Mouse (Mus musculus): ENCODE measurements at regions not wholly inside any gene's neighbourhood (a gene's known extent, or its start where the extent isn't known, plus 50 kb on each side); places are given as distances from the start of the nearest gene placed in this dataset.

- Histone ChIP-seq H3K9me3 (ENCODE audit: low read length) (no peaks in the 10 kb centered on the region), H3K27ac (ENCODE audit: low read depth, low read length) (no peak overlapping the region), H3K4me2 (ENCODE audit: low read depth) (no peak overlapping the region), H3K4me3 (ENCODE audit: low read depth, low read length) (no peak overlapping the region), H3K9ac (no peak overlapping the region), H3K4me1 (ENCODE audit: insufficient read depth) (no peaks in the 10 kb centered on the region), H3K27me3 (ENCODE audit: insufficient read depth, low read length) (no peaks in the 10 kb centered on the region), H3K36me3 (ENCODE audit: insufficient read depth) (no peaks in the 10 kb centered on the region)
- DNase-seq (no peak), ATAC-seq (peak; percentile 47; the same call in 1 of the 2 replicates)
- TF ChIP-seq CTCF (IDR thresholded peaks at IDR 0.05; ENCODE audit: low read depth): no peak
- 45% methylated on average over 3 of the region's 3 CpGs for WGBS
Observed at GRCm38 (mm10) chr9:71058655-71059054, 106.6 kb upstream of the Lipc start.

- H3K27me3 ChIP-seq (ENCODE audit: insufficient read depth, low read length): no peaks in the 10 kb centered on the region
- no peak overlapping the region for H3K4me2 ChIP-seq (ENCODE audit: low read depth)
- DNase-seq: no peak
- no peaks in the 10 kb centered on the region for H3K9me3 ChIP-seq (ENCODE audit: low read length)
- no peak for TF ChIP-seq CTCF (IDR thresholded peaks at IDR 0.05; ENCODE audit: low read depth)
- H3K4me1 ChIP-seq (ENCODE audit: insufficient read depth): no peaks in the 10 kb centered on the region
- H3K9ac ChIP-seq: no peak overlapping the region
- H3K27ac ChIP-seq (ENCODE audit: low read depth, low read length): no peak overlapping the region
- ATAC-seq: no peak
- 72% methylated on average over 3 of the region's 3 CpGs for WGBS
- no peaks in the 10 kb centered on the region for H3K36me3 ChIP-seq (ENCODE audit: insufficient read depth)
- H3K4me3 ChIP-seq (ENCODE audit: low read depth, low read length): no peak overlapping the region
Observed at GRCm38 (mm10) chr9:71056836-71057235, 104.8 kb upstream of the Lipc start.

- no peak overlapping the region for H3K27ac ChIP-seq (ENCODE audit: low read depth, low read length)
- TF ChIP-seq CTCF (IDR thresholded peaks at IDR 0.05; ENCODE audit: low read depth): no peak
- DNase-seq: peak; percentile 30
- no peaks in the 10 kb centered on the region for H3K27me3 ChIP-seq (ENCODE audit: insufficient read depth, low read length)
- no peak overlapping the region for H3K4me3 ChIP-seq (ENCODE audit: low read depth, low read length)
- no peak overlapping the region for H3K9ac ChIP-seq
- H3K9me3 ChIP-seq (ENCODE audit: low read length): no peaks in the 10 kb centered on the region
- H3K4me1 ChIP-seq (ENCODE audit: insufficient read depth): no peaks in the 10 kb centered on the region
- H3K4me2 ChIP-seq (ENCODE audit: low read depth): no peak overlapping the region
- 26% methylated on average over 1 of the region's 1 CpGs for WGBS
- no peak for ATAC-seq
- no peaks in the 10 kb centered on the region for H3K36me3 ChIP-seq (ENCODE audit: insufficient read depth)
Observed at GRCm38 (mm10) chr9:71043899-71044298, 91.9 kb upstream of the Lipc start.

- Histone ChIP-seq H3K4me3 (ENCODE audit: low read depth, low read length) (no peak overlapping the region), H3K9me3 (ENCODE audit: low read length) (no peaks in the 10 kb centered on the region), H3K9ac (no peak overlapping the region), H3K4me2 (ENCODE audit: low read depth) (no peak overlapping the region), H3K36me3 (ENCODE audit: insufficient read depth) (no peaks in the 10 kb centered on the region), H3K27me3 (ENCODE audit: insufficient read depth, low read length) (no peaks in the 10 kb centered on the region), H3K4me1 (ENCODE audit: insufficient read depth) (no peaks in the 10 kb centered on the region), H3K27ac (ENCODE audit: low read depth, low read length) (no peak overlapping the region)
- WGBS: 50% methylated on average over 6 of the region's 6 CpGs
- DNase-seq: no peak
- no peak for ATAC-seq
- no peak for TF ChIP-seq CTCF (IDR thresholded peaks at IDR 0.05; ENCODE audit: low read depth)
Observed at GRCm38 (mm10) chr9:71035286-71035685, 83.3 kb upstream of the Lipc start.

- H3K9me3 ChIP-seq (ENCODE audit: low read length): no peaks in the 10 kb centered on the region
- no peak overlapping the region for H3K4me2 ChIP-seq (ENCODE audit: low read depth)
- H3K27me3 ChIP-seq (ENCODE audit: insufficient read depth, low read length): no peaks in the 10 kb centered on the region
- DNase-seq (no peak), ATAC-seq (no peak)
- no peaks in the 10 kb centered on the region for H3K36me3 ChIP-seq (ENCODE audit: insufficient read depth)
- no peak overlapping the region for H3K4me3 ChIP-seq (ENCODE audit: low read depth, low read length)
- no peak for TF ChIP-seq CTCF (IDR thresholded peaks at IDR 0.05; ENCODE audit: low read depth)
- H3K4me1 ChIP-seq (ENCODE audit: insufficient read depth): no peaks in the 10 kb centered on the region
- H3K27ac ChIP-seq (ENCODE audit: low read depth, low read length): no peak overlapping the region
- H3K9ac ChIP-seq: no peak overlapping the region
Observed at GRCm38 (mm10) chr9:71032156-71032555, 80.1 kb upstream of the Lipc start.

- Histone ChIP-seq H3K4me3 (ENCODE audit: low read depth, low read length) (no peak overlapping the region), H3K4me2 (ENCODE audit: low read depth) (no peak overlapping the region), H3K27me3 (ENCODE audit: insufficient read depth, low read length) (no peaks in the 10 kb centered on the region), H3K9me3 (ENCODE audit: low read length) (no peaks in the 10 kb centered on the region), H3K36me3 (ENCODE audit: insufficient read depth) (no peaks in the 10 kb centered on the region), H3K4me1 (ENCODE audit: insufficient read depth) (no peaks in the 10 kb centered on the region), H3K9ac (no peak overlapping the region), H3K27ac (ENCODE audit: low read depth, low read length) (no peak overlapping the region)
- DNase-seq (no peak), ATAC-seq (no peak)
- WGBS: 76% methylated on average over 3 of the region's 3 CpGs
- no peak for TF ChIP-seq CTCF (IDR thresholded peaks at IDR 0.05; ENCODE audit: low read depth)
Observed at GRCm38 (mm10) chr9:71030203-71030921, 78.3 kb upstream of the Lipc start.

- no peaks in the 10 kb centered on the region for H3K36me3 ChIP-seq (ENCODE audit: insufficient read depth)
- H3K4me3 ChIP-seq (ENCODE audit: low read depth, low read length): no peak overlapping the region
- H3K9me3 ChIP-seq (ENCODE audit: low read length): no peaks in the 10 kb centered on the region
- no peaks in the 10 kb centered on the region for H3K4me1 ChIP-seq (ENCODE audit: insufficient read depth)
- no peak for TF ChIP-seq CTCF (IDR thresholded peaks at IDR 0.05; ENCODE audit: low read depth)
- DNase-seq (no peak), ATAC-seq (no peak)
- H3K9ac ChIP-seq: no peak overlapping the region
- no peaks in the 10 kb centered on the region for H3K27me3 ChIP-seq (ENCODE audit: insufficient read depth, low read length)
- H3K4me2 ChIP-seq (ENCODE audit: low read depth): no peak overlapping the region
- 95% methylated on average over 2 of the region's 2 CpGs for WGBS
- no peak overlapping the region for H3K27ac ChIP-seq (ENCODE audit: low read depth, low read length)
Observed at GRCm38 (mm10) chr9:71028102-71028501, 76.1 kb upstream of the Lipc start.
